Mouse (Mus musculus) adrenal gland, postnatal 4 days (tissue): ENCODE data around the gene 1700067K01Rik. TPM values are rescaled to one million over a fixed set of nuclear protein-coding genes. Genes with fewer than 3 reads are reported as not detected.
A peak's percentile ranks its signal among the peaks of the same experiment; 100 is the strongest.
"Not testable (repeated sequence)": the region's sequence is repeated elsewhere in the genome, so short reads cannot be mapped to it uniquely, and the experiment has no call there.

Experiments
- DNase-seq, 2 experiments: peaks; one replicate each; pipeline ENCODE4 v3.0.0; 2021 to 2022; ENCODE audit warnings: low spot score in 2 of 2, mixed read lengths in 2 of 2
- total RNA-seq, 2 experiments: library from RNA; stranded (reverse); gene quantifications; 2 replicates each; pipeline ENCODE4 v1.2.3; 2021

1700067K01Rik gene
- total RNA-seq, 2 experiments from 2014 or later: 0.62 to 0.76 TPM

- DNase-seq: no peak
Observed at GRCm38 (mm10) chr8:83982449-83982848, 18.9 kb upstream of the 1700067K01Rik start.

- DNase-seq: not testable (repeated sequence)
Observed at GRCm38 (mm10) chr8:83983222-83983621, 18.1 kb upstream of the 1700067K01Rik start.

GRCm38 (mm10) chr8:83989243-83989642 lies 12.1 kb upstream of the 1700067K01Rik start:
- DNase-seq: no peak

GRCm38 (mm10) chr8:83990170-83990569 lies 11.1 kb upstream of the 1700067K01Rik start:
- no peak for DNase-seq

DNA sequence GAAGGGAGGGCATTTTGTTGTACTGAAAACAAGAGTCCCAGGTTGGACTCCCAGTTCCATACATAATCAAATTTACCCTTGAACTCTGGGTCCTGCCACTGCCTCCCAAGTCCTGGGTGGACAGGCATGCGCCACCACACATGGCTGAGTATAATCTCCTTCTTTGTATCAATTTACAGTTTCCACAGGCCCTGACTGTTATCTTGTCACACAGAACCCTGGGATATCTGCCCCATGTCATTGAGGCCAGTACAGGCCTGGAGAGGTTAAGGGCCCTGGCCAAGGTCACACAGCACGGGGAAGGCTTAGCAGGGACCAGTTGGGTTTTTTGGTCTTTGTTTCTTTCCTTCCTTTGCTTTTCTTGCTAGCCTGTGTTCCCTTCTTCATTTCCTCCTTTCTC lies 8.8 kb upstream of the 1700067K01Rik start:
- no peak for DNase-seq

GRCm38 (mm10) chr8:83994030-83994429 lies 7.3 kb upstream of the 1700067K01Rik start:
- no peak for DNase-seq

- no peak for DNase-seq
Observed at GRCm38 (mm10) chr8:83995973-83996372, 5.3 kb upstream of the 1700067K01Rik start.

DNA sequence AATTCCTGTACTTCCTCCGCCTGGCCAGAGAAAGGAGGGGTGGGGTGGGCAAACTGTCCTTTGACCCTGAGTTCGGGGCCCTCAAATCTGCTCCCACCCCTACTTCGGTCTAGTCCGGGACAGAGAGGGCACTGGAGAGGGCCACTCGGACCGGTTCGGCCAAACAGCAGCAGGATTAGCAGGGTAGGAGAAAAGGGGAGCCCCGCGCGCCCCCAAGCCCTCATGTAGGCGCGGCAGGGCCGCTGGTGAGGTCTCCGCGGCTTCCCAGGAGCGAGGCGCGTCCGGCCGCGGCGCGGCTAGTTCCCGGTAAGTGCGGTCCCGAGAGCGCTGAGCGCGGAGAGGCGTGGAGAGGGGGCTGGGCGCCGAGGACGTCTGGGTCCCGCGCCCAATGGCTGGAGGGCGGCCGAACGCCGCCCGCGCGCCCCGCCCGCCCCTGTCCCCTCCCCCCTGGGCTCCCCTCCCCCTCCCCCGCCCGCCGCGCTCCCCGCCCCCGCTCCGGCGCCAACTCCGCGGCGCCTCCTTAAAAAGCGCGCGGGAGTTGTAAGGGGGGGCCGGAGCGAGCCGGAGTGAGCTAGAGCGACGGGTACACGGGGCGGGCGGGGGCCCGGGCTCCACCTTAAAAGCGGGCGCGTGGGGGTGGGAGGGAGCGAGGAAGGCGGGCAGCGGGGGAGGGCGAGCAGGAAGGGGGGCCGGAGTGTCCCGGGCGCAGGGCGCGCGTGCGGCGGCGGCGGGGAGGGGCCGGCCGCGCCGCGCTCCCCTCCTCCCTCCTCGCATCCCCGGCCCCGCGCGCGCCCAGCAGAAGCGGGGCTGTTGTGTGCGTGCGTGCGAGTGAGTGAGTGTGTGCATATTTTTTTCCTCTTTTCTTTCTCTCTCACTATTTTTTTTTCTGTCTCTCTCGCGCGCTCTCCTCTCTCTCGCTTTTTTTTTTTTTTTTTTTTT lies 4.5 kb upstream of the 1700067K01Rik start:
- peak; percentile 68 to 78 for DNase-seq

DNA sequence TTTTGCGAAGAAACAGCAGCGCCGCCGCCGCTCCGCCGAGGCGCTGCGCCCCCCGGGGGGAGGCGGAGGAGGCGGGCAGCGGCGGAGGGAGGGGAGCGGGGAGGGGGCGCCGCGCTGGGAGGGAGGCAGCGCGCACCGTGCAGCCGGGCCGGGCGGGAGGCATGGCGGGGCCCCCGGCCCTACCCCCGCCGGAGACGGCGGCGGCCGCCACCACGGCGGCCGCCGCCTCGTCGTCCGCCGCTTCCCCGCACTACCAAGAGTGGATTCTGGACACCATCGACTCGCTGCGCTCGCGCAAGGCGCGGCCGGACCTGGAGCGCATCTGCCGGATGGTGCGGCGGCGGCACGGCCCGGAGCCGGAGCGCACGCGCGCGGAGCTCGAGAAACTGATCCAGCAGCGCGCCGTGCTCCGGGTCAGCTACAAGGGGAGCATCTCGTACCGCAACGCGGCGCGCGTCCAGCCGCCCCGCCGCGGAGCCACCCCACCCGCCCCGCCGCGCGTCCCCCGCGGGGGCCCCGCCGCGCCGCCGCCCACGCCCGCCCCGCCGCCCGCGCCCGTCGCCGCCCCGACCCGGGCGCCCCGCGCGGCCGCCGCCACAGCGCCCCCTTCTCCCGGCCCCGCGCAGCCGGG lies 3.7 kb upstream of the 1700067K01Rik start, which contains the start of gene Samd1:
Gene Samd1, plus strand, starts transcription at position 162 of the 631 bp plus-strand sequence.
- DNase-seq: no peak

DNA sequence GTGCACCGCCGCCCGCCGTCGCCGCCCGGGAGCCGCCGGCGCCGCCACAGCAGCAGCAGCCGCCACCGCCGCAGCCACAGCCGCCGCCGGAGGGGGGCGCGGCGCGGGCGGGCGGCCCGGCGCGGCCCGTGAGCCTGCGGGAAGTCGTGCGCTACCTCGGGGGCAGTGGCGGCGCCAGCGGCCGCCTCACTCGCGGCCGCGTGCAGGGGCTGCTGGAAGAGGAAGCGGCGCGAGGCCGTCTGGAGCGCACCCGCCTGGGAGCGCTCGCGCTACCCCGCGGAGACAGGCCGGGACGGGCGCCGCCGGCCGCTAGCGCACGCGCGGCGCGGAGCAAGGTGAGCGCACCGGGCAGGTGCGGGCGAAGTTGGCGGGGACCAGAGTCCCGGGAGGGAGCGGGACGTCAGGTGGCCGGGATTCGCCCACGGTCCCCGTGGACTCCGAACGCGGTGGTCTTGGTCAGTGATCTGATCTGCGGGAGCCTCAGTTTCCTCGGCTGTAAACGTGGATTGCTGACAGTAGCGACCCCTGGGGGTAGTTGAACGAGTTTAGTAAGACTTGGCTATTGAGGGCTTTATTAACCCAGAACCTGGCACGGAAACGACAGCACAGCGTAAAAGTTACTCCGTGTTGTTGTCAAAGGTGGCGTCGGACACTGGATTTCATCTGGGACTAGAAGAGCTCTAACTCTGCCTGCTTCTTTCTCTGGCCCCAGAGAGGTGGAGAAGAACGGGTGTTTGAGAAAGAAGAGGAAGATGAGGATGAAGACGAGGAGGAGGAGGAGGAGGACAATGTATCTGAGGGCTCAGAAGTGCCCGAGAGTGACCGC lies 2.9 kb upstream of the 1700067K01Rik start:
- DNase-seq: no peak

GRCm38 (mm10) chr8:83999057-83999705 lies 2.1 kb upstream of the 1700067K01Rik start:
- no peak for DNase-seq

DNA sequence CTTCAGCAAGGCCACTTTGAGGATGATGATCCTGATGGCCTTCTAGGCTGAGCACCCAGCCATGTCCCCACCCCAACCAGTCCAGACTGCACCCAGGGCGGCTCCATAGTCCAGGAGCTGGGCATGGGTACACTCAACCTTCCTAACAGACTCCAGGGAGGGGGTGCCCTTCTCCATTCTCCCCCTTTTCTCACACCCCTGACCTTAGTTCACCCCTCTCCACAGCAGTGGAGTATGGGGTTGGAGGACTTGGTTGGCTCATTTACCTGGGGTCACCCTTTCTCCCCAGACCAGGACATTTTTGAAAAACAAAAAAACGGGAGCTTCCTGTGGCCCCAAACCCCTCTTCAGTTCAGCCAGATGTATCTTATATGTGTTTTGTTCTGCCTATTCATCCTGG lies 1.5 kb upstream of the 1700067K01Rik start:
- DNase-seq: no peak

DNA sequence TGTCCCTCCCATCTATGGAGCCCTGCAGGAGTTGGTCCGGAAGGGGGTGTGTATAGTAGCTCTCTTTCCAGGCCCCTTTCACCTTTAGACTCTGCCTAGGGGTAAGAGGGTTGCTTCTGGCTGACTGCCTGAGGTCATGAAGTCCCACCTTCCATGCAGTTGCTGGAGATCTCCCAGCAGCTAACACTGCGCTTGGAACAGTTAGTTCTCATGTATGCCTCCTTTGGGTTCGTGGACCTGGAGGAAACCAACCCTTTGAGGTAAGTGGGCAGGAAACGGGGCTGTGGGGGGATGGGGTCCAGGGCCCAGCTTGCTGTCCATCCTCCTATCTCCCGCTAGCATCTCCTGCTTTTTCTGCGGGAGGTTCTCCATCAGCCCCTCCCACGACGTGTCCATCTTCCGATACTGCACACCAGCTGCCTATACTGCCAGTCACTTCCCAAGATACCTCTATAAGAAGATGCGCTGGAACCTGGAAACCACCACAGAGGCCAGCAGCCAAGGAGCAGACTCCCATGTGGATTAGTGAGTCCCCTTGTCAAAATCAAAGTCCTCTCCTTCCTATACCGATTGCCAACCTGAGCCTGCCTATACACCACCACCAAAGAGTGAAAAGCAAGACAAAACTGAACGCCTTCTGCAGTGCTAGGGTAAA lies 1.8 kb downstream of the 1700067K01Rik start:
- DNase-seq: no peak

DNA sequence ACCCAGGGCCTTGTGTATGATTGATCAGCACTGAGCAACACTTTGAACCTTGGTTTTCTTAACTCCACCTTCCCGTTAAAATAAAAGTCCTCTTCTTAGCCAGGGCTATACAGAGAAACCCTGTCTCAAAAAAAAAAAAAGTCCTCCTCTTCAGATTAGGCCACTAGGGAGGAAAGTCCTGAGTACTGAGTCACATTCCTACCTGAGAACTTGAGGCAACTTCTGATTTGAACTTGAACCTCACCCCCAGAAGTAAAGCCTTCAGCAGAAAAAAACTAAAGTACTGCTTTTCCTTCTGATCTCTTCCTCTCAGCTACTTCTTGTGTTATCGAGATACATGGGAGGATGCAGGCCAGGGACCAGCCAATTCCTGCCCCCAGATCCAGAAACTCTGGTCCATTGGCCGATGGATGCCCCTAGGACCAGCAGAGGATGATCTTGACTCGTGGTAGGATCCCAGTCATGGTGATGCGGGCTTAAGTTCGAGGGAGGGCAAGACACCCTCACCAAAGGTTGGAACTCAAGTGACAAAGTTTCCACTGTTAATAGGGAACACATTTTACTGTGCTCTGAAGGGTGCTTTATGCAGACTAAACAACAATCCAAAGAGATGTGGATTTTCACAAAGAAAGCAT lies 2.4 kb downstream of the 1700067K01Rik start:
- DNase-seq: no peak

DNA sequence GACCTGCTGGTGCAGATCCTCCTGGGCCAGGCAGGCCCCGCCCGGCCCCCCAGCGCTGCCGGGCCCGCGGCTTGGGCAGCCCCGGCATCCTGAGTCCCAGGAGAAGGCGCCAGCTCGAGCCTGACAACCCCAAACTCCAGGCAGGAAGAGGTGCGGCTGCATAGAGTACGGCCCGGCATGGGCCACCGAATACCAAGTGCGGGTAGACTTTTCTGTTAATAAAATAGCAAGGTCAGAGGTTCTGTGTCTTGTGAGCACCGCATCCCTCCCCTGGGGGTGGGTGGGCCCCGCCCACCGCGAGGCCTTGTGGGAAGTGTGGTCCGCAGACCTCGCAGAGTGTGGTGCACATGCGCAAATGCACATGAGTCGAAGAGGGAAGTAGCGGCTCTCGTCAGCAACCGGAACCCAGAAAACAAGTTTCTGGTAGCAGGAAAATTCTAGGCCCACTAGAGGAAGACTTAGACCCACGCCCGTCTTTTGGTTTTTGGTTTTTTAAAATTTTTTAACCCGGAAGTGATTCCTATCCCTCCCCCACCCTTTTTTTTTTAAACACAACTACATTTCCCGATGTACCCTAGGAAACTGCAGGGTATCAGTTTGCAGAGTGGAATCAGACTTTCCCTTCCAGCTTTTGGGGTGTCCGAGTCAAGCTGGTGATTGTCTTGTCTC lies 3.4 kb downstream of the 1700067K01Rik start:
- DNase-seq: peak; percentile 68 to 89

- not testable (repeated sequence) for DNase-seq
Observed at GRCm38 (mm10) chr8:84005502-84005901, 4.2 kb downstream of the 1700067K01Rik start.

GRCm38 (mm10) chr8:84008362-84008761 lies 7.1 kb downstream of the 1700067K01Rik start:
- no peak for DNase-seq

DNA sequence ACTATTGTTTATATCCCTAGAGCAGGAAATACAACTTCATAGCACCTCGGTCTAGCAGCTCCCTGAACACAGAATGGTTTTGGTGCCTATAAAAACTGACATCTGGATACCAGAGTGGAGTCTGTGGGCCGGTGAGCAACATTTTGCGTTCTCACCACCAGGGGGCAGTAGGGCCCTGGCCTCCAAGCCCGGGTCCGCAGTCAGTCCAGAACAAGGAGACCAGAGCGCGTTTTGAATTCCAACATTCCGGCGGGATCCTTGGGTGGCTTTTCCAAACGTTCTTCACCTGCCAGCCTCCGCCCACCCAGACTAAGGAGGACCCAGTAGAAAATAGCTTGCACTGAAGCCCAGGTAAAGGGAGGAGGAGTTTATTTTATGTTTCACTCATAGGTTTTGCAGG lies 8.6 kb downstream of the 1700067K01Rik start:
- DNase-seq: peak; percentile 74 to 81
